Mouse (Mus musculus) liver, embryonic 14.5 days (tissue): ENCODE results near the gene Slc37a1.

Experiments
- CTCF ChIP-seq: IDR thresholded peaks from 2 replicates; pipeline ENCODE4 v1.5.1; 2016; ENCODE audit warnings: antibody characterized with exemption, low read depth, control low read depth
- EP300 ChIP-seq: IDR thresholded peaks from 2 replicates; pipeline ENCODE4 v1.6.1; 2016; ENCODE audit warnings: antibody characterized with exemption, low read depth

DNA sequence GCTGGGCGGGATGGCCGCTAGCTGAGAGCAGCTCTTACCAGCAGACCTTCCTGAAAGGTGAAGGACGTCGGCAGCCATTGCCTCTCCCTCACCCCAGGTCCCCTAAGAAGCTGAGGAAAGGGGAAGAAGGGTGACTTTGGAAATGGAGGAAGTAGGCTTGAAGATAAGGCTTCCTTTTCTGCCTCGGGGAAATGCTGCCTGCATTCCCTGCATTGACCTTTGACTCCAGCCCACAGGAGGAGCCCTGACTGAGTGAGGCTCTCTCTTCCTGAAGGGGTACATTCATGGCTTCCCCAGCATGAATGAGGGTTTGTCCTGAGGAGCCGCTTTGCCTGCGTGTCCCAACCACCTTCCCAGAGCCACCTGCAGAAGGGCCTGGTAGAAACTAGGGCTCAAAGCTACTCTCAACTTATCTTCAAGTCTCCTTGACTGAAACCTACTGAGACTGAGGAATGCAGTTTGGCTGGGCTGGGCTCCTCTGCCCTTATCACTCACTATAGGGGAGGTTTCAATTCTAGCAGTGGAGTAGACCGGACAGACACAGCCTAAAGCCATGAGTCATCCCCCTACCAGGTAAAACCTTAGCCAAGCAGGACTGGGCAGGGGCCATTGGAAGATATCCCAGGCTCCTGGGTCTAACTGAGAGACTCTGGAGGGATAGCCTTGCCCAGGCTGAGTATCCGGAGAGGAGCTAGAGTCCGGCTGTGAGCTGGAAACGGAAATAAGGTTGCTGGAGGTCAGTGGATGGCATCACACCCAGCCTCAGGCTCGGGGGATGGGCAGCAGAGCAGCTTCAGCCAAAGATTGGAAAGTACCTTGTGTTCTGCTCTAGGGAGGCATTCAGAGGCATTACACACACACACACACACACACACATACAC, 18.5 kb downstream of the Slc37a1 start:
- TF ChIP-seq CTCF, result no peak
- no peak for TF ChIP-seq EP300
